Mouse (Mus musculus) stomach, postnatal 0 days (tissue): Measurements from ENCODE around the gene Uqcrq.

Source experiments
- CTCF ChIP-seq: IDR thresholded peaks from 2 replicates; pipeline ENCODE4 v1.5.1; 2016; ENCODE audit warnings: antibody characterized with exemption, low read depth, mild to moderate bottlenecking, moderate library complexity
- EP300 ChIP-seq: optimal IDR thresholded peaks from 2 replicates; pipeline ENCODE3; 2016; ENCODE audit warnings: antibody characterized with exemption

DNA sequence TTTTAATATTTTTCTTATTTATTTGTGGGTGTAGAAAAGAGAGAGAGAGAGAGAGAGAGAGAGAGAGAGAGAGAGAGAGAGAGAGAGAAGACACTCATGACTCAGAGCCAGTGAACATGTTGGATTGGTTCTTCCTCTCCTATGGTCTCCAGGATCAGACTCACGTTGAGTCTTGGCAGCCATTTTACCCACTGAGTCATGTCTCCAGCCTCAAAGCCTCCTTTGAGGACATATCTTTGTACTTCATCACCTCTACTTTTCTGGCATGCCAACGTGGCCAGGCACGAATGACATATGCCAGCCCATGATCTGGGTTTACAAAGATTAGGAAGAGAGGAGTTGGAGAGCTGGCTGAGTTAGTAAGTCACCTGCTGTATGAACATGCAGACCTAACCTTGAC lies 29.6 kb upstream of the Uqcrq start:
- TF ChIP-seq CTCF (no peak), EP300 (no peak)
